Mouse (Mus musculus): ENCODE data around the gene Gstt1.

The Gstt1 gene

GRCm38 (mm10) chr10:75823782-75824181 is 25.4 kb upstream of the Gstt1 start:
- in situ Hi-C loops (cut with MboI; ENCODE audit: low pct_unique_long_range_greater_than_20kb in 1 of 2, low sequenced_read_pairs in 2 of 2, unreplicated experiment in 1 of 2), result no loop called here

GRCm38 (mm10) chr10:75822443-75822842 is 24.1 kb upstream of the Gstt1 start, which contains the start of gene Gstt4:
Gene Gstt4, minus strand, starts transcription at chr10:75822543.
- in situ Hi-C loops (cut with MboI; ENCODE audit: low pct_unique_long_range_greater_than_20kb in 1 of 2, low sequenced_read_pairs in 2 of 2, unreplicated experiment in 1 of 2), result no loop called here

GRCm38 (mm10) chr10:75819882-75820281 is 21.5 kb upstream of the Gstt1 start:
- in situ Hi-C loops (cut with MboI; ENCODE audit: low pct_unique_long_range_greater_than_20kb in 1 of 2, low sequenced_read_pairs in 2 of 2, unreplicated experiment in 1 of 2), result no loop called here

- in situ Hi-C loops (cut with MboI; ENCODE audit: low pct_unique_long_range_greater_than_20kb in 1 of 2, low sequenced_read_pairs in 2 of 2, unreplicated experiment in 1 of 2), result no loop called here
Observed at GRCm38 (mm10) chr10:75818641-75819040, 20.3 kb upstream of the Gstt1 start.

GRCm38 (mm10) chr10:75804217-75804616 is 5.8 kb upstream of the Gstt1 start:
- in situ Hi-C loops (cut with MboI; ENCODE audit: low pct_unique_long_range_greater_than_20kb in 1 of 2, low sequenced_read_pairs in 2 of 2, unreplicated experiment in 1 of 2), result no loop called here

- in situ Hi-C loops (cut with MboI; ENCODE audit: low pct_unique_long_range_greater_than_20kb in 1 of 2, low sequenced_read_pairs in 2 of 2, unreplicated experiment in 1 of 2), result no loop called here
Observed at GRCm38 (mm10) chr10:75797619-75798175, 687 bp downstream of the Gstt1 start.

- in situ Hi-C loops (cut with MboI; ENCODE audit: low pct_unique_long_range_greater_than_20kb in 1 of 2, low sequenced_read_pairs in 2 of 2, unreplicated experiment in 1 of 2), result no loop called here
Observed at GRCm38 (mm10) chr10:75796731-75797516, 1.5 kb downstream of the Gstt1 start.

- in situ Hi-C loops (cut with MboI; ENCODE audit: low pct_unique_long_range_greater_than_20kb in 1 of 2, low sequenced_read_pairs in 2 of 2, unreplicated experiment in 1 of 2), result no loop called here
Observed at GRCm38 (mm10) chr10:75794880-75795279, 3.5 kb downstream of the Gstt1 start.

- in situ Hi-C loops (cut with MboI; ENCODE audit: low pct_unique_long_range_greater_than_20kb in 1 of 2, low sequenced_read_pairs in 2 of 2, unreplicated experiment in 1 of 2), result no loop called here
Observed at GRCm38 (mm10) chr10:75790773-75791172, 7.6 kb downstream of the Gstt1 start.

- in situ Hi-C loops (cut with MboI; ENCODE audit: low pct_unique_long_range_greater_than_20kb in 1 of 2, low sequenced_read_pairs in 2 of 2, unreplicated experiment in 1 of 2), result no loop called here
Observed at GRCm38 (mm10) chr10:75789841-75790240, 8.5 kb downstream of the Gstt1 start.

- in situ Hi-C loops (cut with MboI; ENCODE audit: low pct_unique_long_range_greater_than_20kb in 1 of 2, low sequenced_read_pairs in 2 of 2, unreplicated experiment in 1 of 2), result no loop called here
Observed at GRCm38 (mm10) chr10:75789081-75789735, 9.2 kb downstream of the Gstt1 start.

GRCm38 (mm10) chr10:75788277-75788676 is 10.1 kb downstream of the Gstt1 start:
- in situ Hi-C loops (cut with MboI; ENCODE audit: low pct_unique_long_range_greater_than_20kb in 1 of 2, low sequenced_read_pairs in 2 of 2, unreplicated experiment in 1 of 2), result no loop called here

GRCm38 (mm10) chr10:75785442-75785841 is 12.9 kb downstream of the Gstt1 start:
- in situ Hi-C loops (cut with MboI; ENCODE audit: low pct_unique_long_range_greater_than_20kb in 1 of 2, low sequenced_read_pairs in 2 of 2, unreplicated experiment in 1 of 2), result no loop called here

- in situ Hi-C loops (cut with MboI; ENCODE audit: low pct_unique_long_range_greater_than_20kb in 1 of 2, low sequenced_read_pairs in 2 of 2, unreplicated experiment in 1 of 2), result no loop called here
Observed at GRCm38 (mm10) chr10:75780769-75781578, 17.4 kb downstream of the Gstt1 start, which contains the start of the genes Gm20441 and Gstt3. Gene Gm20441, minus strand, starts transcription at chr10:75780954. Gene Gstt3, minus strand, starts transcription at chr10:75781414.

GRCm38 (mm10) chr10:75779206-75780174 is 18.9 kb downstream of the Gstt1 start:
- in situ Hi-C loops (cut with MboI; ENCODE audit: low pct_unique_long_range_greater_than_20kb in 1 of 2, low sequenced_read_pairs in 2 of 2, unreplicated experiment in 1 of 2), result no loop called here

GRCm38 (mm10) chr10:75777885-75778284 is 20.5 kb downstream of the Gstt1 start:
- in situ Hi-C loops (cut with MboI; ENCODE audit: low pct_unique_long_range_greater_than_20kb in 1 of 2, low sequenced_read_pairs in 2 of 2, unreplicated experiment in 1 of 2), result no loop called here

- in situ Hi-C loops (cut with MboI; ENCODE audit: low pct_unique_long_range_greater_than_20kb in 1 of 2, low sequenced_read_pairs in 2 of 2, unreplicated experiment in 1 of 2), result no loop called here
Observed at GRCm38 (mm10) chr10:75776562-75776961, 21.8 kb downstream of the Gstt1 start.

- in situ Hi-C loops (cut with MboI; ENCODE audit: low pct_unique_long_range_greater_than_20kb in 1 of 2, low sequenced_read_pairs in 2 of 2, unreplicated experiment in 1 of 2), result no loop called here
Observed at GRCm38 (mm10) chr10:75774587-75774986, 23.8 kb downstream of the Gstt1 start.
